Mouse (Mus musculus) stomach, postnatal 0 days (tissue): ENCODE results near the gene Gng13.

Experiments used
- CTCF ChIP-seq: IDR thresholded peaks from 2 replicates; pipeline ENCODE4 v1.5.1; 2016; ENCODE audit warnings: antibody characterized with exemption, low read depth, mild to moderate bottlenecking, moderate library complexity
- EP300 ChIP-seq: optimal IDR thresholded peaks from 2 replicates; pipeline ENCODE3; 2016; ENCODE audit warnings: antibody characterized with exemption

GRCm38 (mm10) chr17:25696263-25696662 lies 20.7 kb upstream of the Gng13 start:
- no peak for TF ChIP-seq CTCF
- no peak for TF ChIP-seq EP300
